Mouse (Mus musculus): ENCODE data around the gene Glt8d2.

- TF ChIP-seq CTCF (conservative IDR thresholded peaks at IDR 0.05; ENCODE audit: low read length) (no peak), POU5F1 (IDR thresholded peaks at IDR 0.05; ENCODE audit: borderline replicate concordance, low read length) (no peak)
Measured at GRCm38 (mm10) chr10:82632496-82633280, 57.8 kb downstream of the Glt8d2 start.

All from E14TG2a.4 (cell line).